Mouse (Mus musculus): ENCODE measurements around the gene Uchl4. TPM values are rescaled to one million over a fixed set of nuclear protein-coding genes. Genes with fewer than 3 reads are reported as not detected.

The Uchl4 gene
- not detected in 2 replicates for polyA plus RNA-seq (2012; rRNA removed)

GRCm38 (mm10) chr9:64234768-64235435 is at the start of gene Uchl4:
Gene Uchl4 (plus strand): TSS chr9:64235201.

DNA sequence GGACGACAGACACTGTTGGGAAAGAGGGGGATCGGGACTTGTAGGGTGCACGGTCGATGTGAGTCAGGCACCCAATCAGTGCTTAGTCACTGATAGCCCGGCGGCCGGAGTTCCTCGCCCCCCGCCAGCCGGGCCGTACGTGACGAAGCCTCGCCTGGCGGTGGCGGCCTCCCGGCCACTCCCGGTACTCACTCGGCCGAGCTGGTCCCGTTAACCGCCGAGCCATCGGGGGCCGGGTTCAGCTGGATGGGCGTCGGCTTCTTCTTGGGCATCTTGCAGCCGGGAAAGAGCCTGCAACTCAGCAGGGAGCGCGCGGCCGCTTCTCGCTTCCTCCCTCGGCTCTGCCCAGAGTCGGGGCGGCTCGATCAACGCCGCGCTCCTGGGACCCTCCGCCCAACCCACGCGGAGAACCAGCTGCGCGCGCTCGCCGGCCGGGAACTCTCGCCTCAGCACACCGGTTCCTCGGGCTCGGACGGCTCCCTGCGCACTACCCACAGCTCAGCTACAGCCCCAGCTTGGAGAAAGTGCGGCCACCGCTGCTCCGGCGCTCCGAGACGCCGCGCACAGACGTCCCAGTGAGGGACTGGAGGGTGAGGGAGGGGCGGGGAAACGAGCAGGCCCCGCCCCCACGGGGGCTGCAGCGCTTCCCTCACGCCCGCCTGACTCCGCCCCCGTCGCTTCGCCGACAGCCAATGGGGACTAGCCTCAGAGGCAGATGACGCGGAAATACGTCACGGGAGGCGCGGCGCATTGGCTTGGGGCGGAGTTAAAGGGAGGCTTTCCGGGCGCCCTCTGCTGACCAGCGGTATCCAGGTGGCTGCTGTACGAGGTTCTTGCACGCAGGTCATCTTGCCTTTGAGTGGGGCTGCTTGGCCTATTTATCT is 18.3 kb downstream of the Uchl4 start, which contains the start of gene Map2k1:
Map2k1 (minus strand) TSS at position 611 of the 884 bp plus-strand sequence.

GRCm38 (mm10) chr9:64281105-64281780 is 46.2 kb downstream of the Uchl4 start, which contains the start of gene Tipin:
Gene Tipin (plus strand): TSS chr9:64281581.

Other genes starting within 250 kb of the Uchl4 start
- gene Smad6, start 213.1 kb upstream of the Uchl4 start, polyA plus RNA-seq (2012; rRNA removed), result 60.4 and 62.2 TPM in 2 replicates
- gene Lctl, start 118.1 kb upstream of the Uchl4 start, polyA plus RNA-seq (2012; rRNA removed), result 0.15 and 0.35 TPM in 2 replicates
- 2.0 and 2.3 TPM in 2 replicates for gene Zwilch, start 62.1 kb upstream of the Uchl4 start, polyA plus RNA-seq (2012; rRNA removed)
- gene Rpl4, start 61.8 kb upstream of the Uchl4 start, polyA plus RNA-seq (2012; rRNA removed), result 301 and 448 TPM in 2 replicates
- gene Snapc5, start 55.9 kb upstream of the Uchl4 start, polyA plus RNA-seq (2012; rRNA removed), result 5.5 and 7.4 TPM in 2 replicates
- 119 and 128 TPM in 2 replicates for gene Map2k1, start 18.4 kb downstream of the Uchl4 start, polyA plus RNA-seq (2012; rRNA removed)
- 1.8 and 2.9 TPM in 2 replicates for gene Tipin, start 46.4 kb downstream of the Uchl4 start, polyA plus RNA-seq (2012; rRNA removed)
- 8.0 and 10.0 TPM in 2 replicates for gene Dis3l, start 106.1 kb downstream of the Uchl4 start, polyA plus RNA-seq (2012; rRNA removed)
- gene Megf11, start 150.4 kb downstream of the Uchl4 start, polyA plus RNA-seq (2012; rRNA removed), result 0.15 and 0.22 TPM in 2 replicates

Data from colon, adult 2 months (tissue).